Mouse (Mus musculus) cortical plate, adult 2 months (tissue): ENCODE measurements around the gene Adap2.

Source experiments
- CTCF ChIP-seq: fragments of 200-500 bp; IDR thresholded peaks from 2 replicates; pipeline ENCODE4 v1.5.1; 2011; ENCODE audit warnings: mild to moderate bottlenecking, control low read depth, low read length; ENCODE audit not compliant: insufficient read depth; ENCODE audit errors: extremely low read depth
- POLR2A ChIP-seq: fragments of 200-500 bp; IDR thresholded peaks from 2 replicates; pipeline ENCODE4 v1.6.1; 2011; ENCODE audit warnings: mild to moderate bottlenecking, low read length, control low read depth; ENCODE audit not compliant: insufficient read depth; ENCODE audit errors: extremely low read depth

GRCm38 (mm10) chr11:80136786-80137185, 17.1 kb upstream of the Adap2 start:
- no peak for TF ChIP-seq CTCF
- TF ChIP-seq POLR2A, result no peak
